Mouse (Mus musculus) hindbrain, embryonic 11.5 days (tissue): Measurements from ENCODE around the gene Klk12. TPM values are rescaled to one million over a fixed set of nuclear protein-coding genes. Genes with fewer than 3 reads are reported as not detected.

Experiments
- ATAC-seq: fragments of 200-750 bp; cut with Nextera tagmentation; 2 replicates; pipeline ENCODE4 v1.8.0; 2017; ENCODE audit warnings: mild to moderate bottlenecking, moderate TSS enrichment, moderate library complexity; ENCODE audit not compliant: low FRiP score
- DNase-seq: peaks from one replicate; pipeline ENCODE4 v3.0.0-alpha.2; 2015; ENCODE audit warnings: low spot score
- H3K27ac ChIP-seq: fragments of 300-500 bp; sonication (generic); 2 replicates; pipeline ENCODE4 v1.5.1; 2014; ENCODE audit warnings: mild to moderate bottlenecking, low read depth, low read length
- H3K27me3 ChIP-seq: fragments of 300-500 bp; sonication (generic); 2 replicates; pipeline ENCODE4 v1.6.1; 2014; ENCODE audit warnings: mild to moderate bottlenecking, low read length, moderate library complexity, mixed read lengths; ENCODE audit not compliant: control insufficient read depth, insufficient read depth
- H3K36me3 ChIP-seq: fragments of 300-500 bp; sonication (generic); 2 replicates; pipeline ENCODE4 v1.6.1; 2014; ENCODE audit warnings: mild to moderate bottlenecking, low read length, moderate library complexity, mixed read lengths; ENCODE audit not compliant: control insufficient read depth, insufficient read depth
- H3K4me1 ChIP-seq: fragments of 300-500 bp; sonication (generic); replicated peaks from 2 replicates; pipeline ENCODE4 v1.6.1; 2014; ENCODE audit warnings: low read length, mixed read lengths; ENCODE audit not compliant: control insufficient read depth, insufficient read depth
- H3K4me2 ChIP-seq: fragments of 300-500 bp; sonication (generic); replicated peaks from 2 replicates; pipeline ENCODE4 v1.6.1; 2014; ENCODE audit warnings: mild to moderate bottlenecking, low read depth, low read length
- H3K4me3 ChIP-seq: fragments of 300-500 bp; sonication (generic); 2 replicates; pipeline ENCODE4 v1.5.1; 2014; ENCODE audit warnings: low read depth, low read length
- H3K9ac ChIP-seq: fragments of 300-500 bp; sonication (generic); 2 replicates; pipeline ENCODE4 v1.6.1; 2014; ENCODE audit warnings: low read depth, low read length
- H3K9me3 ChIP-seq: fragments of 300-500 bp; sonication (generic); 2 replicates; pipeline ENCODE4 v1.6.1; 2016; ENCODE audit warnings: low read length; ENCODE audit not compliant: control insufficient read depth
- WGBS: fragments of 180-500 bp; shearing (Covaris S2); extraction: QIAGEN DNeasy Blood & Tissue Kit; methylation state at CpG from one replicate; pipeline ENCODE4 v1.1.7; 2014; 5-methylcytosine and 5-hydroxymethylcytosine counted together
- polyA plus RNA-seq: library from polyadenylated mRNA; unstranded; fragments of >200 nt; fragmentation: Nextera tagmentation; extraction: Ambion mirVana; gene quantifications from 2 replicates; pipeline ENCODE4 v1.2.1, GENCODE M21; 2014

The Klk12 gene
- polyA plus RNA-seq = not detected in 2 replicates

GRCm38 (mm10) chr7:43768597-43768996 lies at the start of gene Klk12:
Klk12 (plus strand) TSS chr7:43768897.
- Histone ChIP-seq H3K4me1 (no peaks in the 10 kb centered on the region), H3K27me3 (no peaks in the 10 kb centered on the region), H3K4me2 (no peak within 1 kb of the TSS), H3K27ac (no peak within 1 kb of the TSS), H3K4me3 (no peak within 1 kb of the TSS), H3K9me3 (no peaks in the 10 kb centered on the region), H3K36me3 (no peaks in the 10 kb centered on the region), H3K9ac (no peak within 1 kb of the TSS)
- 85% methylated on average over 4 of the region's 4 CpGs for WGBS
- no peak for DNase-seq
- no peak for ATAC-seq

GRCm38 (mm10) chr7:43747788-43748187 lies 20.9 kb upstream of the Klk12 start:
- Histone ChIP-seq H3K4me1 (no peaks in the 10 kb centered on the region), H3K9me3 (no peaks in the 10 kb centered on the region), H3K27me3 (no peaks in the 10 kb centered on the region), H3K36me3 (no peaks in the 10 kb centered on the region), H3K27ac (no peak overlapping the region), H3K9ac (no peak overlapping the region), H3K4me3 (no peak overlapping the region), H3K4me2 (no peak overlapping the region)
- DNase-seq = no peak
- WGBS = 62% methylated on average over 1 of the region's 1 CpGs
- ATAC-seq = no peak

- 80% methylated on average over 2 of the region's 2 CpGs for WGBS
- ATAC-seq = no peak
Measured at GRCm38 (mm10) chr7:43752806-43753205, 15.9 kb upstream of the Klk12 start.

GRCm38 (mm10) chr7:43766484-43766883 lies 2.2 kb upstream of the Klk12 start:
- no peaks in the 10 kb centered on the region for H3K9me3 ChIP-seq
- ATAC-seq (no peak), DNase-seq (no peak)
- H3K27ac ChIP-seq = no peak overlapping the region
- H3K4me3 ChIP-seq = no peak overlapping the region
- H3K4me1 ChIP-seq = no peaks in the 10 kb centered on the region
- no peaks in the 10 kb centered on the region for H3K36me3 ChIP-seq
- H3K9ac ChIP-seq = no peak overlapping the region
- H3K4me2 ChIP-seq = no peak overlapping the region
- H3K27me3 ChIP-seq = no peaks in the 10 kb centered on the region
- WGBS = 57% methylated on average over 8 of the region's 8 CpGs

More at GRCm38 (mm10) chr7:43752806-43753205, 15.9 kb upstream of the Klk12 start:
- DNase-seq = no peak
- Histone ChIP-seq H3K36me3 (no peaks in the 10 kb centered on the region), H3K27me3 (no peaks in the 10 kb centered on the region), H3K27ac (no peak overlapping the region), H3K9me3 (no peaks in the 10 kb centered on the region), H3K4me1 (no peaks in the 10 kb centered on the region), H3K4me2 (no peak overlapping the region), H3K9ac (no peak overlapping the region), H3K4me3 (no peak overlapping the region)

- Histone ChIP-seq H3K27me3 (no peaks in the 10 kb centered on the region), H3K27ac (no peak overlapping the region), H3K4me1 (no peaks in the 10 kb centered on the region), H3K9me3 (no peaks in the 10 kb centered on the region), H3K4me2 (no peak overlapping the region), H3K36me3 (no peaks in the 10 kb centered on the region), H3K9ac (no peak overlapping the region), H3K4me3 (no peak overlapping the region)
- DNase-seq (no peak), ATAC-seq (no peak)
- WGBS = 92% methylated on average over 8 of the region's 8 CpGs
Measured at GRCm38 (mm10) chr7:43769636-43770035, 939 bp downstream of the Klk12 start.

- DNase-seq (no peak), ATAC-seq (no peak)
- Histone ChIP-seq H3K4me1 (no peaks in the 10 kb centered on the region), H3K9ac (no peak overlapping the region), H3K27me3 (no peaks in the 10 kb centered on the region), H3K4me2 (no peak overlapping the region), H3K9me3 (no peaks in the 10 kb centered on the region), H3K4me3 (no peak overlapping the region), H3K36me3 (no peaks in the 10 kb centered on the region), H3K27ac (no peak overlapping the region)
- WGBS = 95% methylated on average over 10 of the region's 10 CpGs
Measured at GRCm38 (mm10) chr7:43770701-43771100, 2.0 kb downstream of the Klk12 start.

- 96% methylated on average over 6 of the region's 6 CpGs for WGBS
- DNase-seq (no peak), ATAC-seq (no peak)
- Histone ChIP-seq H3K4me3 (no peak overlapping the region), H3K9ac (no peak overlapping the region), H3K27me3 (no peaks in the 10 kb centered on the region), H3K4me2 (no peak overlapping the region), H3K36me3 (no peaks in the 10 kb centered on the region), H3K9me3 (no peaks in the 10 kb centered on the region), H3K4me1 (no peaks in the 10 kb centered on the region), H3K27ac (no peak overlapping the region)
Measured at GRCm38 (mm10) chr7:43771916-43772315, 3.2 kb downstream of the Klk12 start.

GRCm38 (mm10) chr7:43772901-43773300 lies 4.2 kb downstream of the Klk12 start:
- ATAC-seq (no peak), DNase-seq (no peak)

GRCm38 (mm10) chr7:43774364-43774763 lies 5.7 kb downstream of the Klk12 start, which contains the start of gene Klk11:
Klk11 (plus strand) TSS chr7:43774604.
- no peak for DNase-seq
- H3K27ac ChIP-seq = no peak within 1 kb of the TSS
- no peak within 1 kb of the TSS for H3K4me3 ChIP-seq
- ATAC-seq = no peak
- H3K9me3 ChIP-seq = no peaks in the 10 kb centered on the region
- 85% methylated on average over 5 of the region's 5 CpGs for WGBS
- no peak within 1 kb of the TSS; the same call in 1 of the 2 replicates for H3K9ac ChIP-seq
- H3K36me3 ChIP-seq = no peaks in the 10 kb centered on the region
- no peaks in the 10 kb centered on the region for H3K27me3 ChIP-seq
- H3K4me2 ChIP-seq = no peak within 1 kb of the TSS
- no peaks in the 10 kb centered on the region for H3K4me1 ChIP-seq

More at GRCm38 (mm10) chr7:43772901-43773300, 4.2 kb downstream of the Klk12 start:
- no peaks in the 10 kb centered on the region for H3K9me3 ChIP-seq
- no peak overlapping the region for H3K27ac ChIP-seq
- no peaks in the 10 kb centered on the region for H3K36me3 ChIP-seq
- no peaks in the 10 kb centered on the region for H3K4me1 ChIP-seq
- WGBS = 72% methylated on average over 3 of the region's 3 CpGs
- H3K4me3 ChIP-seq = no peak overlapping the region
- H3K4me2 ChIP-seq = no peak overlapping the region
- no peak overlapping the region for H3K9ac ChIP-seq
- H3K27me3 ChIP-seq = no peaks in the 10 kb centered on the region
